Mouse (Mus musculus) MN1 (cell line): ENCODE results near the gene Nelfcd.

Experiments
- DNase-seq: peaks from one replicate; pipeline ENCODE4 v3.0.0-alpha.2; 2016; ENCODE audit warnings: low spot score

Nelfcd gene

GRCm38 (mm10) chr2:174437697-174437982 lies 22.0 kb downstream of the Nelfcd start:
- DNase-seq = no peak

GRCm38 (mm10) chr2:174438181-174438580 lies 22.6 kb downstream of the Nelfcd start:
- no peak for DNase-seq

DNA sequence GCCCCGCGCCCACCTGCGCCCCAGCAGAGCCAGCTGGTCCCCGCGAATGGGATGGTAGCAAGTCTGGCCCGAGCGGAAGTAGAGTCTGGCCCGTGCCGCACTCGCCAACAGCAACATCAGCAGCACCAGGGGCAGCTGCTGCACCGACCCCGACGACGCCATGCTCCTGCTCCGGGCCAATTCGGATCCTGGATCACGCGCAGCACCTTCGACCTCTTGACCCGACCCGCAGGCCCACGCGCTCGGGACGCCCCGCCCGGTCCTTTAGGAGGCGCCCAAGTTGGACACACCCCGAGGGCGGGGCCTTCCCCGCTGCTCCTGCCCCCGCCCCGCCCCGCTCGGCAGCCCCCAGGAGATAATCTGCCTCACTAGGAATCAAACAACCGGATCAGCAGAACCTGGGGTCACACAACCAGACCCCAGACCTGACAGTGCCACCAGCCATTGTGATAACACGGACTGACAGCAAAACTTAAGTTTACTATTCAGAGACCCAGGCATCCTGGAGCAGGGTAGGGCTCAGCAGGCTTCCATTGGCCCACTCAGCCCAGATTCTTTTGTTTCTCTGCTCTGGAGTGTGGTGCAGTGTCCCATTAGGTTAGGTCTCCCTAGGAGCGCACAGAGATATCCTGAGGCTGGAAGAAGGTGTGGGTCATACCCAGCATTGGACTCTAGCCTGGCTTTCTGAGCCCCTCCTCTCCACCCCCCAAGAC lies 23.3 kb downstream of the Nelfcd start, which contains the start of gene Ctsz:
TSS of gene Ctsz (minus strand) at position 303 of the 713 bp plus-strand sequence.
- peak; percentile 58 for DNase-seq

DNA sequence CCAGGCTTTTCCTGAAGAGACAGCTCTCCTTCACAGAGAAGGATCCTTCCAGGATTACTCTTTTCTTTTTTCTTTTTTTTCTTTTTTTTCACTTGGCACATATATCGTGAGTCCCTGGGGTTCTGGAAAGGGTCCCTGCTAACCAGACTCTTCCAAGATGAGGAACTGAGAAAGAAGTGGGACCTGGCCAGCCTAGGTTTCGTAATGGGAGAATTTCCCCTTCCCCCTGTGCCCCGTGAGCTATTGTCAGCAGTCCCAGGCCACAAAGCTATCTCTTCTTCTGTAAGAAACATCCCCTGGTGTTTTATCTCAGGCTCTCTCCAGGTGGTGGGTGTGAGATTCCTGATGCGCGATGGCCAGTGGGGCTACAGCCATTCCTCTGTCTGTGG lies 23.8 kb downstream of the Nelfcd start:
- no peak for DNase-seq

- DNase-seq = no peak
Measured at GRCm38 (mm10) chr2:174439961-174440360, 24.4 kb downstream of the Nelfcd start.

- DNase-seq = no peak
Measured at GRCm38 (mm10) chr2:174441898-174442297, 26.3 kb downstream of the Nelfcd start.

- no peak for DNase-seq
Measured at GRCm38 (mm10) chr2:174442460-174442859, 26.9 kb downstream of the Nelfcd start.

DNA sequence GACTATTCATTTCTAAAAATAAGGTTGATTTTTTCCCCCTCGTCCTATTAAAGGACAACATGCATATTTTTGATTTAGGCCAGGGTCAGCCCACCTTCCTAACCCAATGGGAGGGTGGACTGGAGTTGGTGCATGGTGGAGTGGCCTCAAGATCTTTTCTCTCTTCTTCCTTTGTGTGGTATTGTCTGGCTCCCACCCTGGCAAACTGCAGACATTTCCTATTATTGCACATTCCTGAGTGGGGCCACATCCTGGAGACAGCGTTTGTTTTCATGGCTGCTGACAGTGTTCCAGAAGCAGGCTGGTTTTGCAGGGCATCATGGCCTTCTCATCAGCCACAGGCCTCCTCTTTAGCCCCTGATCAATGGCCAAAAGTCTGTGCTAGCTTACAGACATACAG lies 27.4 kb downstream of the Nelfcd start:
- no peak for DNase-seq

DNA sequence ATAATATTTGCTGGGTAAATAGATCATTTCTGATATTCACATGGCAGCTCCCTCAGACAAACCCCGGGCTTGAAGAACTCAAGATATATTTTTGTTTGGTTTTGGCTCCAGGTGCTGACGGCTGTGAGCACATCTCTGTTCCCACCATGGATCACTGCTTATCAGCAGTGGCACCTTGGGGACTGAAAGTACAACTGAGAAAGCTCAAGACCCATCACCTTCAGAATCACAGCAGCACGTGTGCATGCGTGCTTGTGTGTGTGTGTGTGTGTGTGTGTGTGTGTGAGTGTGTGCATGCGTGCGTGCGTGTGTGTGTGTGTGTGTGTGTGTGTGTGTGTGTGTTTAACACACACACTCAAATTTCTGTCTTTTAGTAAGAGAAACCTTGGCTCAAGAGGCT lies 28.8 kb downstream of the Nelfcd start:
- DNase-seq = no peak

DNA sequence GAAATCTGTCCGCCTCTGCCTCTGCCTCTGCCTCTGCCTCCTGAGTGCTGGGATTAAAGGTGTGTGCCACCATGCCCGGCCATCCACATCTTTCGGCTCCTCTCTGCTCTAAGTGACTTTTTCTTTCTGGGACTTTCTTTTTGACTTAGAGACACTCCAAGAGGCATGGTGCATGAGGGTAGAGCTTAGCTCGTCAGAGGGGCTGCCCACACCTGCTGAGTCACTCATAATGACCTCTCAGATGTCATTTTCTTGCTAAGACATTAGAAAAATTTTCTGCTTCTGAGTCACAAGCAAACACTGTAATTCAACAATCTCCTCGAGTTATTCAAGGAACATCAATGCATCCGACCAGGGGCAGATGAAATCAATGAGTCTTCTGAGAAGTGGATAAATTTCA lies 29.4 kb downstream of the Nelfcd start:
- DNase-seq = no peak

- DNase-seq = no peak
Measured at GRCm38 (mm10) chr2:174446492-174446891, 30.9 kb downstream of the Nelfcd start.

- DNase-seq = no peak
Measured at GRCm38 (mm10) chr2:174446905-174447304, 31.3 kb downstream of the Nelfcd start.

DNA sequence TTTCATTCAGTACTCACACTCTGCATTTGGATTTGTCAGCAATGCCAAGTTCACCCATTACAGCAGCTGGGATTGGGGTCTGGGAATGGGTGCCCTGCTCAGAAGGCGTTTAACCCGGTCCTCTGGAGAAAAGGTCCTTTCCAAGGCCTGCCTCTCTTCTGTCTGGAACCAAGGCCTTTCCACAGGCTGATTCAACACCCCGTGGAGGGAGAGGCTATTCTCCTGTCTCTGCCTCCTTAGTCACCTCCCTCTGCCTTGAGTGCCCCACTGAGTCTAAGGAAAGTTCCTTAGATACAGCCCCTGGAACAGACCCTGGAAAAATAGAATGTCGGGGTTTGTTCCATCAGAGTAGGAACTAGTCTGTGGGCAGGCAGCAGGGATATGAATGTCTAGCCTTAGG lies 32.8 kb downstream of the Nelfcd start:
- DNase-seq = no peak

DNA sequence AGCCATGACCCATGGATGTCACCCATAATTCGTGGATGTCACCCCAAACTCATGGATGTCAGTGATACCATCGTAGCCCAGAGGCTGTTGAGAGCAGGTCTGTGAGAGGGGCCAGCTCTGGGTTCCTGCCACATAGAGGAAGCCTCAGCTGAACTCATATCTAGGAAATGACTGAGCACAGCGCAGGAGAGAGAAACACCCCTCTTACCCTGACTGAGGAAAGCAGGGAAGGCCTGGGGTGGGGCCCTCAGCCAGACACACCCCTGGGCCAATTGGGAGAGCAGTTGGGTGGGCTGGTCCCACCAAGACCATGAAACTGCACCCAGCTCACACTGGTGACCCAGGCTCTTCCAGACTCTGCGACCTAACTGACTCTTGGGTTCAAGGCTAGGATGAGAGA lies 34.7 kb downstream of the Nelfcd start, which contains the start of gene Tubb1:
TSS of gene Tubb1 (plus strand) at position 343 of the 400 bp plus-strand sequence.
- DNase-seq = no peak

- no peak for DNase-seq
Measured at GRCm38 (mm10) chr2:174453681-174454080, 38.1 kb downstream of the Nelfcd start.

GRCm38 (mm10) chr2:174459365-174459764 lies 43.8 kb downstream of the Nelfcd start:
- no peak for DNase-seq

- DNase-seq = no peak
Measured at GRCm38 (mm10) chr2:174463370-174463769, 47.8 kb downstream of the Nelfcd start.

GRCm38 (mm10) chr2:174463789-174464523 lies 48.4 kb downstream of the Nelfcd start, which contains the start of gene Atp5e:
Atp5e (minus strand) TSS chr2:174464105.
- peak; percentile 93 for DNase-seq

DNA sequence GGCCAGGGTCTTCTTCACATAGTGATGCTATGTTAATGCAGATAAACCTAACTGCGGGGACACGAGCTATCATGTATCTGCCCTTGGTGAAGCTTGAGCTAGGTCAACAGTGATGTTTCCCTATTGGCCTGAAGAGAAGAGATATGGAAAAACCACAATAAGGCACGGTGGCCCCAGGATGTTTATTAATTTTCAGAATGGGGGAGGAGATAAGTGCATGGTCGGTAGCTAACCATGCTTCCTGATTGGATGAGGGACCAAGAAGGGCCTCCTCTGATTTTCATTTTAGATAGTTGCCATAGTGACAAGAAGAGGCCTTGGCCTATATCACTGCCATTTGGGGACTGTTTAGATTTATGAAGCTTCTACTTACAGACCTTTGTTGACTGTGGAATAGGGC lies 54.7 kb downstream of the Nelfcd start:
- no peak for DNase-seq

- no peak for DNase-seq
Measured at GRCm38 (mm10) chr2:174470786-174471405, 55.3 kb downstream of the Nelfcd start.

DNA sequence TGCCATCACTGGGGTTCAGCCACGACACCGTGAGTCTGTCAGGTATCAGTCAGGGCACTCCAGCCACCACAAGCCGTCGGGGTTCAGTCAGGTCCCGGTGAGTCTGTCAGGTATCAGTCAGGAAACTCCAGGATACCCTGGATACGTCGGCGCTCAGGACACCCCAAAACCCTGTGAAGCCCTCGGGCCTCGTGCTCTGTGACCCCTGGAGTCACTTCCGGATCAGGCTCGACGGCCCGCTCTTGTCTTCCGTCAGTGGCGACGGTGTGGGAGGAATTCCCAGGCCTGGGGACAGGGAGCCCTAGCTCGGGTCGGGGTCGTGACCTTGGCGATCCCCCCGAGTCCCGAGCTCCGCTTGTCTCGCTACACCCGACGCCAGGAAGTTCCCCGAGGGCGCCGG lies 56.8 kb downstream of the Nelfcd start:
- no peak for DNase-seq

GRCm38 (mm10) chr2:174472818-174473549 lies 57.4 kb downstream of the Nelfcd start, which contains the start of gene Prelid3b:
Prelid3b (minus strand) TSS chr2:174473081.
- peak; percentile 100 for DNase-seq
